Mouse (Mus musculus) C3H10T1/2 (cell line): ENCODE measurements around the gene Trappc2. TPM values are rescaled to one million over a fixed set of nuclear protein-coding genes. Genes with fewer than 3 reads are reported as not detected.

Source experiments
- polyA plus RNA-seq, 2 experiments: library from polyadenylated mRNA; unstranded; fragments of >200 nt; fragmentation: generic; extraction: Trizol; gene quantifications; one replicate each; pipeline ENCODE4 v1.2.1; 2012; ENCODE audit warnings: missing spikeins in 2 of 2

Gene Trappc2
- 1 to 10 TPM in 1 of 2 experiments, under 1 TPM in 1; 0.34 to 4.0 TPM for polyA plus RNA-seq

DNA sequence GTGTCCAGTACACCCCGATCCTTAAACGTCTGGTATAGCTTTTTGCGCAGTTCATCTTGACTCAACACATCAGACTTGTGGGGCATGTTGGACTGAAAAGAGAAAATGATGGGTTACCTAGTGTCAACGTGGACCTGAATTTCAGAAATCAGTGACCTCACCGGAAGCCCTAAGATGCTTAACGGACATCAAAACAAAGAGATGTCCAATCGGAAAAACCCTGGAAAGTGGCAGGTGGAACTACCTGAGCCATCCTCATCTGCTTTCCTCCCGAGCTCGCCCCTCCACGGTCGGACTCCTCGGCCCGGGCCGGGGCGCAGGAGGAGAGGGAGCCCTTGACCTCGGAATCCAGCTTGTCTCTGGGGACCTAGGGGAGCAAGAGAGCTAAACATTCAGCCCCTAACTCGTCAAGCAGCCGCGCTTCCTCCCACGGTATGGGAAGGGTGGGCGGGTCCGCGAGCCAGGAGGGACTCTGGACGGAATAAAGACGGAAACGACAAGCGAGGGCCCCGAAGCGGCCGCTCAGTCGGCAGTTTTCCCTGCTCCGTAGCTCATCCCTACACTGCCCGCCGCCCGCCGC, at the start of gene Trappc2:
Gene Trappc2 (plus strand): TSS at position 539 of the 580 bp plus-strand sequence.

DNA sequence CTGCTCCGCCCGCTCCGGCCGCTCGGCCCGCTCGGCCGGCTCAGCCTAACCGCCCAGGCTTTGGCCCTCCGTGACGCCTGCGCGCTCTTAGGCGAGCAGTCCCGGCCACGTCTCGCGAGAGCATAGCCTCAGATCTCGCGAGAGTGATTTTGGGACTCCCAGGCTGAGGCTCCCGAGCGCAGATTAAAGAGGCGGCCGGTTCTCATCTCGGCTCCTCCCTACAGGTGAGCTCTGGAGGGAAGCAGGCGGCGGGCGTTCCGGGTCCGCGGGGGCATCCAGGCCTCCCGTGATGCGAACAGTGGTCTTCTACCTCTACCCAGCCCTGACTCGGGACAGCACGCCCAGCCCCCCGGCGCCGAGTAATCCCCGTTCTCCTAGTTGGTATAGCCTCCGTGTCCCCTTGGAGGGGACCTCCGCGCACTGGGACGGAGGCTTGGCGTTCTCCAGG, 266 bp downstream of the Trappc2 start, which contains the start of gene Ofd1:
Gene Ofd1 (minus strand): TSS at position 89 of the 448 bp plus-strand sequence.

DNA sequence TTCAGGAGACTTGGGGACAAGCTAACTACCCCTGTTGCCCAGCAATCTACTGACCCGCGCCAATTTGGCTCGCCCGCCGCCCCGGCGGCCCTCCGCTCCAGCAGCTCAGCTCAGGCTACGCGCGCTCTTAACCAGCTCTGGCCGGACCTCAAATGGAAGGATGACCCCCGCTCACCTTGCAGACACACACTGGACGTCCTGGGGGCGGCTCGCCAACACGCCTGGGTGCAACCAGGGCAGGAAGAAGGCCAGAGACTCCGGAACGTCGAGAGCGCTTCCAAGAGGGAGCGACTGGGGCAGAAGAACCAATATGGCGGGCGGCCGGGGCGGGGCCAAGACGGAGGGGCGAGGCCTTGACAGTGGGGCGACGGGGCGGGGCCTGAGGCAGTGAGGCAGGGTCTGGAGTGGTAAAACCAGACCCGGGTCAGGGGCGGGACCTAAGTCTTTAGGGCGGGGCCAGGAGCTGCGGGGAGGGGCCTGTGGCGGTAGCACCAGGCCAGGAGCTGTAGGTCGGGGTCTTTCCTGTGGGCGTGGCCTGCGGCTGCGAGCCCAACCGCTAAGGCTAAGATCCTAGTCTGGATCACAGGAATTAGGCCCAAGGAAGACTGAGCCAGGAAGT, 39.1 kb downstream of the Trappc2 start, which contains the start of gene Rab9:
Gene Rab9 (minus strand): TSS at position 503 of the 619 bp plus-strand sequence.

Other genes with a start within 250 kb of the Trappc2 start
- gene Gpm6b, start 201.7 kb upstream of the Trappc2 start, polyA plus RNA-seq: 1 to 10 TPM in 1 of 2 experiments, under 1 TPM in 1; 0.02 to 1.9 TPM
- 1 to 10 TPM in 1 of 2 experiments, under 1 TPM in 1; 0.19 to 3.8 TPM for gene Ofd1, start 130 bp downstream of the Trappc2 start, polyA plus RNA-seq
- gene Rab9, start 39.3 kb downstream of the Trappc2 start, polyA plus RNA-seq: 10 to 100 TPM in 1 of 2 experiments, 1 to 10 TPM in 1; 4.0 to 84.4 TPM
- 1 to 10 TPM in 1 of 2 experiments, under 1 TPM in 1; 0.09 to 1.1 TPM for gene Tceanc, start 78.0 kb downstream of the Trappc2 start, polyA plus RNA-seq
- under 1 TPM in 1 of 2 experiments, not detected in 1; 0.19 TPM for gene Egfl6, start 145.1 kb downstream of the Trappc2 start, polyA plus RNA-seq